25 mouse cellular contexts compared by ENCODE assay signal in genomic region chr2:102147561-102147960, GRCm38 (mm10). TPM values are rescaled to one million over a fixed set of nuclear protein-coding genes. Genes with fewer than 3 reads are reported as not detected.
DNase-seq lines count a peak whose midpoint lies in the region; ATAC-seq and TF ChIP-seq lines count a peak whose summit lies in the region.
"Had no signal": no experiment of that assay in that cellular context is flagged by ENCODE, and none has a peak within 500 bp of the region (broad histone marks: within the 10 kb centered on the region; RNA-seq: fewer than 3 reads in every experiment).

No protein-coding gene starts in this region.

- no peaks in the 10 kb centered on the region for H3K27me3 ChIP-seq in embryonic facial prominence, embryonic 14.5 days (replicated peaks; ENCODE audit: control insufficient read depth, insufficient read depth, low read length)
- no peaks in the 10 kb centered on the region for H3K27me3 ChIP-seq in embryonic facial prominence, embryonic 10.5 days (replicated peaks; ENCODE audit: low read depth, poor library complexity, severe bottlenecking)
- no peaks in the 10 kb centered on the region for H3K27me3 ChIP-seq in midbrain, embryonic 12.5 days
- H3K27me3 ChIP-seq in midbrain, postnatal 0 days (ENCODE audit: insufficient read depth, low read length) = no peaks in the 10 kb centered on the region
- H3K27me3 ChIP-seq in hindbrain, embryonic 14.5 days (ENCODE audit: control insufficient read depth, insufficient read depth, low read length) = no peaks in the 10 kb centered on the region
- H3K27me3 ChIP-seq in neural tube, embryonic 13.5 days = no peaks in the 10 kb centered on the region
- H3K27me3 ChIP-seq: embryonic facial prominence, embryonic 12.5 days; forebrain, embryonic 13.5 days; limb, embryonic 12.5 days had no signal

- no peak overlapping the region for H3K4me3 ChIP-seq in embryonic facial prominence, embryonic 14.5 days (ENCODE audit: low read depth, low read length)
- H3K4me3 ChIP-seq in embryonic facial prominence, embryonic 10.5 days = no peak overlapping the region
- H3K4me3 ChIP-seq in midbrain, embryonic 12.5 days = no peak overlapping the region
- no peak overlapping the region for H3K4me3 ChIP-seq in midbrain, postnatal 0 days (ENCODE audit: low read depth, low read length)
- no peak overlapping the region for H3K4me3 ChIP-seq in hindbrain, embryonic 14.5 days (replicated peaks; ENCODE audit: low read length)
- H3K4me3 ChIP-seq in neural tube, embryonic 13.5 days = no peak overlapping the region
- H3K4me3 ChIP-seq: embryonic facial prominence, embryonic 12.5 days; erythroblast, embryonic 14.5 days; forebrain, embryonic 13.5 days; gastrocnemius, adult 2 months; limb, embryonic 12.5 days had no signal

- no peaks in the 10 kb centered on the region for H3K9me3 ChIP-seq in embryonic facial prominence, embryonic 14.5 days (ENCODE audit: control insufficient read depth, low read length)
- no peaks in the 10 kb centered on the region for H3K9me3 ChIP-seq in embryonic facial prominence, embryonic 10.5 days
- H3K9me3 ChIP-seq in midbrain, embryonic 12.5 days = no peaks in the 10 kb centered on the region
- H3K9me3 ChIP-seq in midbrain, postnatal 0 days (ENCODE audit: low read length) = no peaks in the 10 kb centered on the region
- no peaks in the 10 kb centered on the region for H3K9me3 ChIP-seq in hindbrain, embryonic 14.5 days (ENCODE audit: control insufficient read depth, low read length)
- H3K9me3 ChIP-seq in neural tube, embryonic 13.5 days = no peaks in the 10 kb centered on the region
- H3K9me3 ChIP-seq: embryonic facial prominence, embryonic 12.5 days; forebrain, embryonic 13.5 days; limb, embryonic 12.5 days had no signal

- no peak for TF ChIP-seq CTCF in midbrain, postnatal 0 days (IDR thresholded peaks at IDR 0.05)

- ATAC-seq in embryonic facial prominence, embryonic 14.5 days (ENCODE audit: low read depth) = peak; percentile 50; the same call in 1 of the 2 replicates
- no peak for ATAC-seq in midbrain, embryonic 12.5 days (ENCODE audit: low FRiP score, low read depth)
- ATAC-seq in midbrain, postnatal 0 days (ENCODE audit: low FRiP score) = no peak
- ATAC-seq in hindbrain, embryonic 14.5 days (ENCODE audit: low FRiP score) = peak; percentile 59; the same call in 1 of the 2 replicates
- peak; percentile 72 for ATAC-seq in neural tube, embryonic 13.5 days (ENCODE audit: low read depth)
- ATAC-seq: activated CD4-positive, CD25-positive, alpha-beta regulatory T cell, adult 4 months; forebrain, embryonic 13.5 days; inflammation-experienced regulatory T-cells, adult 6 months; liver, postnatal 0 days had no signal

- DNase-seq in embryonic facial prominence, embryonic 14.5 days (ENCODE audit: low spot score) = no peak
- DNase-seq in embryonic facial prominence, embryonic 10.5 days (ENCODE audit: low spot score) = no peak
- DNase-seq in midbrain, postnatal 0 days (ENCODE audit: low spot score) = no peak
- DNase-seq in hindbrain, embryonic 14.5 days (ENCODE audit: low spot score) = no peak
- no peak for DNase-seq in layer of hippocampus, adult 11-12 months (ENCODE audit: low spot score)
- no peak for DNase-seq in left cerebral cortex, postnatal 25 days (ENCODE audit: low spot score in 2 of 2)
- DNase-seq: adrenal gland, postnatal 14 days; cerebellum, adult 11 months; cerebellum, adult 9-11 months; gastrocnemius, adult 2 months; kidney, adult 2 months; liver, postnatal 0 days; lung, postnatal 14 days; right cerebral cortex, postnatal 14 days had no signal

- H3K36me3 ChIP-seq in embryonic facial prominence, embryonic 14.5 days (ENCODE audit: control insufficient read depth, insufficient read depth, low read length) = no peaks in the 10 kb centered on the region
- H3K36me3 ChIP-seq in embryonic facial prominence, embryonic 10.5 days (replicated peaks) = peaks cover 7% of the 10 kb centered on the region; the same call in 1 of the 2 replicates
- no peaks in the 10 kb centered on the region for H3K36me3 ChIP-seq in midbrain, embryonic 12.5 days
- H3K36me3 ChIP-seq in midbrain, postnatal 0 days (ENCODE audit: insufficient read depth, low read length) = no peaks in the 10 kb centered on the region
- no peaks in the 10 kb centered on the region for H3K36me3 ChIP-seq in hindbrain, embryonic 14.5 days (replicated peaks; ENCODE audit: control insufficient read depth, insufficient read depth)
- no peaks in the 10 kb centered on the region for H3K36me3 ChIP-seq in neural tube, embryonic 13.5 days
- H3K36me3 ChIP-seq: embryonic facial prominence, embryonic 12.5 days had no signal

- WGBS in embryonic facial prominence, embryonic 14.5 days = 70% methylated on average over 4 of the region's 4 CpGs
- 83% methylated on average over 4 of the region's 4 CpGs for WGBS in embryonic facial prominence, embryonic 10.5 days
- 72% methylated on average over 4 of the region's 4 CpGs for WGBS in midbrain, embryonic 12.5 days
- 57% methylated on average over 4 of the region's 4 CpGs for WGBS in midbrain, postnatal 0 days
- 63% methylated on average over 4 of the region's 4 CpGs for WGBS in hindbrain, embryonic 14.5 days
- WGBS in neural tube, embryonic 13.5 days = 36% methylated on average over 4 of the region's 4 CpGs

- H3K4me2 ChIP-seq in embryonic facial prominence, embryonic 14.5 days (ENCODE audit: low read depth, low read length) = no peak overlapping the region
- no peak overlapping the region for H3K4me2 ChIP-seq in midbrain, embryonic 12.5 days (replicated peaks)
- no peak overlapping the region for H3K4me2 ChIP-seq in midbrain, postnatal 0 days (ENCODE audit: low read depth, low read length, poor library complexity, severe bottlenecking)
- H3K4me2 ChIP-seq in hindbrain, embryonic 14.5 days (replicated peaks) = no peak overlapping the region
- no peak overlapping the region for H3K4me2 ChIP-seq in neural tube, embryonic 13.5 days
- H3K4me2 ChIP-seq: embryonic facial prominence, embryonic 12.5 days; forebrain, embryonic 13.5 days; limb, embryonic 12.5 days; liver, embryonic 11.5 days had no signal

- H3K4me1 ChIP-seq in embryonic facial prominence, embryonic 14.5 days (ENCODE audit: control insufficient read depth, insufficient read depth, low read length) = peaks cover 22% of the 10 kb centered on the region
- H3K4me1 ChIP-seq in embryonic facial prominence, embryonic 10.5 days = peaks cover 31% of the 10 kb centered on the region
- H3K4me1 ChIP-seq in midbrain, embryonic 12.5 days = peaks cover 20% of the 10 kb centered on the region
- peaks cover 7% of the 10 kb centered on the region for H3K4me1 ChIP-seq in midbrain, postnatal 0 days (ENCODE audit: insufficient read depth, low read length)
- H3K4me1 ChIP-seq in hindbrain, embryonic 14.5 days (replicated peaks; ENCODE audit: control insufficient read depth, insufficient read depth, low read length) = peaks cover 23% of the 10 kb centered on the region
- H3K4me1 ChIP-seq in neural tube, embryonic 13.5 days (replicated peaks) = peaks cover 36% of the 10 kb centered on the region

- H3K27ac ChIP-seq in embryonic facial prominence, embryonic 14.5 days (replicated peaks; ENCODE audit: low read depth, low read length) = no peak overlapping the region
- no peak overlapping the region for H3K27ac ChIP-seq in embryonic facial prominence, embryonic 10.5 days (replicated peaks)
- peak overlapping the region; percentile 42; the same call in 1 of the 2 replicates for H3K27ac ChIP-seq in midbrain, embryonic 12.5 days (replicated peaks)
- H3K27ac ChIP-seq in midbrain, postnatal 0 days (ENCODE audit: low read depth, low read length) = no peak overlapping the region
- peak overlapping the region; percentile 69 for H3K27ac ChIP-seq in hindbrain, embryonic 14.5 days
- peak overlapping the region; percentile 87 for H3K27ac ChIP-seq in neural tube, embryonic 13.5 days (replicated peaks)
- H3K27ac ChIP-seq: embryonic facial prominence, embryonic 12.5 days; forebrain, embryonic 13.5 days; gastrocnemius, adult 2 months; kidney, postnatal 0 days; limb, embryonic 12.5 days; stomach, postnatal 0 days had no signal

- H3K9ac ChIP-seq in embryonic facial prominence, embryonic 14.5 days (ENCODE audit: low read depth, low read length) = no peak overlapping the region
- H3K9ac ChIP-seq in midbrain, embryonic 12.5 days (replicated peaks) = no peak overlapping the region
- no peak overlapping the region for H3K9ac ChIP-seq in midbrain, postnatal 0 days (replicated peaks; ENCODE audit: low read length, poor library complexity, severe bottlenecking)
- H3K9ac ChIP-seq in hindbrain, embryonic 14.5 days = no peak overlapping the region
- H3K9ac ChIP-seq in neural tube, embryonic 13.5 days = no peak overlapping the region
- H3K9ac ChIP-seq: embryonic facial prominence, embryonic 12.5 days; forebrain, embryonic 13.5 days; limb, embryonic 12.5 days; liver, postnatal 0 days had no signal

- intact Hi-C loops in left cerebral cortex, postnatal 25 days (cut with DNase I) = loop anchor here (5.0 kb wide), 1 partner anchor 45 kb away; no protein-coding TSS in a partner anchor

RNA-seq across cellular contexts. Expression of gene Ldlrad3, which starts 38.6 kb away (rescaled TPM):
- 48.2 and 48.8 TPM in 2 replicates for polyA plus RNA-seq in embryonic facial prominence, embryonic 14.5 days (2014; fragmentation: Nextera tagmentation; extraction: Ambion mirVana)
- polyA plus RNA-seq in embryonic facial prominence, embryonic 10.5 days (2016; fragmentation: Nextera tagmentation; extraction: Ambion mirVana) = 56.0 and 56.5 TPM in 2 replicates
- polyA plus RNA-seq in midbrain, embryonic 12.5 days (2016; fragmentation: Nextera tagmentation; extraction: Ambion mirVana) = 58.8 and 60.0 TPM in 2 replicates
- total RNA-seq in midbrain, postnatal 0 days (2014; rRNA removed) = 25.0 and 26.6 TPM in 2 replicates
- polyA plus RNA-seq in midbrain, postnatal 0 days (2015; fragmentation: Nextera tagmentation; extraction: Ambion mirVana) = 17.6 and 18.4 TPM in 2 replicates
- polyA plus RNA-seq in hindbrain, embryonic 14.5 days (2014; fragmentation: Nextera tagmentation; extraction: Ambion mirVana) = 28.4 and 29.4 TPM in 2 replicates
- 48.3 and 48.8 TPM in 2 replicates for polyA plus RNA-seq in neural tube, embryonic 13.5 days (2015; fragmentation: Nextera tagmentation; extraction: Ambion mirVana)
- total RNA-seq in left cerebral cortex, postnatal 25 days (2021) = 1 to 10 TPM; 8.1 to 8.6 TPM
- polyA plus RNA-seq: erythroblast, embryonic 14.5 days had no signal

Comparison
In these comparisons a context has a peak if more than half of its experiments do, and no peak if none do; other contexts are left out.
1. H3K27ac ChIP-seq: peak in midbrain, embryonic 12.5 days (single experiment), hindbrain, embryonic 14.5 days (single experiment) and neural tube, embryonic 13.5 days (single experiment); none in embryonic facial prominence, embryonic 14.5 days (single experiment), embryonic facial prominence, embryonic 10.5 days (single experiment) and midbrain, postnatal 0 days (single experiment).
2. ATAC-seq: peak in embryonic facial prominence, embryonic 14.5 days (single experiment), hindbrain, embryonic 14.5 days (single experiment) and neural tube, embryonic 13.5 days (single experiment); none in midbrain, embryonic 12.5 days (single experiment) and midbrain, postnatal 0 days (single experiment).